Mouse (Mus musculus) hindbrain, embryonic 16.5 days (tissue): ENCODE measurements at regions not wholly inside any gene's neighbourhood (a gene's known extent, or its start where the extent isn't known, plus 50 kb on each side); places are given as distances from the start of the nearest gene placed in this dataset.
"Not testable (repeated sequence)": the region's sequence is repeated elsewhere in the genome, so short reads cannot be mapped to it uniquely, and the experiment has no call there.

ENCODE experiments used
- ATAC-seq: fragments of 200-750 bp; cut with Nextera tagmentation; 2 replicates; pipeline ENCODE4 v1.8.0; 2017; ENCODE audit warnings: moderate TSS enrichment, moderate library complexity
- H3K27ac ChIP-seq: fragments of 300-500 bp; sonication (generic); 2 replicates; pipeline ENCODE4 v1.5.1; 2014; ENCODE audit warnings: low read depth, mild to moderate bottlenecking, control low read depth, low read length, moderate library complexity
- H3K27me3 ChIP-seq: fragments of 300-500 bp; sonication (generic); replicated peaks from 2 replicates; pipeline ENCODE4 v1.6.1; 2014; ENCODE audit warnings: low read length; ENCODE audit not compliant: control insufficient read depth, insufficient read depth
- H3K36me3 ChIP-seq: fragments of 300-500 bp; sonication (generic); 2 replicates; pipeline ENCODE4 v1.6.1; 2014; ENCODE audit warnings: mild to moderate bottlenecking, low read length, moderate library complexity, mixed read lengths; ENCODE audit not compliant: control insufficient read depth, insufficient read depth
- H3K4me1 ChIP-seq: fragments of 300-500 bp; sonication (generic); 2 replicates; pipeline ENCODE4 v1.6.1; 2014; ENCODE audit warnings: low read depth, low read length; ENCODE audit not compliant: control insufficient read depth, insufficient read depth
- H3K4me2 ChIP-seq: fragments of 300-500 bp; sonication (generic); 2 replicates; pipeline ENCODE4 v1.6.1; 2014; ENCODE audit warnings: mild to moderate bottlenecking, low read length, control low read depth, moderate library complexity
- H3K4me3 ChIP-seq: fragments of 300-500 bp; sonication (generic); 2 replicates; pipeline ENCODE4 v1.5.1; 2014; ENCODE audit warnings: mild to moderate bottlenecking, low read length, control low read depth, moderate library complexity
- H3K9ac ChIP-seq: fragments of 300-500 bp; sonication (generic); 2 replicates; pipeline ENCODE4 v1.6.1; 2014; ENCODE audit warnings: low read depth, mild to moderate bottlenecking, control low read depth, low read length, moderate library complexity
- H3K9me3 ChIP-seq: fragments of 300-500 bp; sonication (generic); 2 replicates; pipeline ENCODE4 v1.6.1; 2014; ENCODE audit warnings: mild to moderate bottlenecking, low read length, moderate library complexity; ENCODE audit not compliant: control insufficient read depth
- WGBS: fragments of 180-500 bp; shearing (Covaris S2); extraction: QIAGEN DNeasy Blood & Tissue Kit; methylation state at CpG from one replicate; pipeline ENCODE4 v1.1.7; 2014; 5-methylcytosine and 5-hydroxymethylcytosine counted together

DNA sequence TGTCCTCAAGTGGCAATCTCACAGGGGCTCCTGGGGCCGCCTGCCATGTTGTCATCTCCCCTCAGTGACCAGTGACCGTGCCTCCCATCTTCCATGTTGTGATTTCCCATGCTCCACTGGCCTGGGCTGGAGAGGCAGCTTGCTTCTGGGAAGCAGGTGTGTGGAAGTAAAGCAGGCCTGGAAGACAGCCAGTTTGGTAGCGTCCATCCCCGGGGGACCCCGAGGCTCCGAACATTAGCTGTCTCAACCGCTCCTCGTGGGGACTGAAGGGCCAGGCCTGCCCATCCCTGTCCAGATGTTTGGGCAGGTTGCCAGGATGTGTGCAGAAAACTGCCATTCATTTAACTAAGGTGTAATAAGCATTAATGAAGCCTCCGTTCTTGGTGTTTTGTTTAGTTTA lies 307.1 kb upstream of the 3110018I06Rik start:
- no peaks in the 10 kb centered on the region for H3K36me3 ChIP-seq
- ATAC-seq, result no peak
- no peak overlapping the region for H3K4me2 ChIP-seq
- H3K9ac ChIP-seq, result no peak overlapping the region
- 52% methylated on average over 9 of the region's 9 CpGs for WGBS
- no peak overlapping the region for H3K4me3 ChIP-seq
- no peaks in the 10 kb centered on the region; the same call in none of the 2 replicates for H3K4me1 ChIP-seq
- no peak overlapping the region for H3K27ac ChIP-seq
- no peaks in the 10 kb centered on the region for H3K9me3 ChIP-seq
- no peaks in the 10 kb centered on the region for H3K27me3 ChIP-seq

- no peak for ATAC-seq
- Histone ChIP-seq H3K4me3 (no peak overlapping the region), H3K27me3 (no peaks in the 10 kb centered on the region), H3K4me2 (no peak overlapping the region), H3K9me3 (no peaks in the 10 kb centered on the region), H3K9ac (no peak overlapping the region), H3K36me3 (no peaks in the 10 kb centered on the region), H3K4me1 (no peaks in the 10 kb centered on the region; the same call in none of the 2 replicates), H3K27ac (no peak overlapping the region)
- WGBS, result 89% methylated on average over 18 of the region's 18 CpGs
Observed at GRCm38 (mm10) chr12:107182091-107182655, 306.3 kb upstream of the 3110018I06Rik start.

DNA sequence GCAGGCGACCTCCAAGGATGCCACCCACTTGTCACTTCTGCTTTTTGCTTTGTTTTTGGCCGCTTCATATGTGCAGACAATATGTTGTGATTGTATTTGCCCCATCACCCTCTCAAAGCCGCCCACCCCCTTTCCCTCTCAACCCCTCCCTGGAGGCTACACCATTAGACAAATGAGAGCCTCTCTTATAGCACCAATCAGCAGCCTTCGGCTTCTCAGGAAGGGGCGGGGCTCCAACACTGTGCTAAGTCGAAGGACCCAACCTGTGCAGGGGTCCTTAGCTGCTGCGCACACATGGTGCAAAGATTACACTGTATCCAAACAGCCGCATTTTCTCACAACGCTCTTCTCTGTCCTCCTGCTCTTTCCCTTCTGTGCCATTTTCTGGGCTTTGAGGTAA lies 305.1 kb upstream of the 3110018I06Rik start:
- H3K36me3 ChIP-seq, result no peaks in the 10 kb centered on the region
- no peak overlapping the region for H3K27ac ChIP-seq
- no peaks in the 10 kb centered on the region for H3K27me3 ChIP-seq
- H3K9ac ChIP-seq, result no peak overlapping the region
- 54% methylated on average over 9 of the region's 9 CpGs for WGBS
- ATAC-seq, result peak; percentile 48; the same call in 1 of the 2 replicates
- no peak overlapping the region for H3K4me3 ChIP-seq
- no peaks in the 10 kb centered on the region for H3K9me3 ChIP-seq
- H3K4me1 ChIP-seq, result no peaks in the 10 kb centered on the region; the same call in none of the 2 replicates
- H3K4me2 ChIP-seq, result peak overlapping the region; percentile 12

- H3K4me1 ChIP-seq, result no peaks in the 10 kb centered on the region; the same call in none of the 2 replicates
- no peak overlapping the region for H3K4me2 ChIP-seq
- H3K4me3 ChIP-seq, result no peak overlapping the region
- H3K27me3 ChIP-seq, result no peaks in the 10 kb centered on the region
- no peak overlapping the region for H3K27ac ChIP-seq
- no peak for ATAC-seq
- no peaks in the 10 kb centered on the region for H3K36me3 ChIP-seq
- 35% methylated on average over 3 of the region's 3 CpGs for WGBS
- no peak overlapping the region for H3K9ac ChIP-seq
- no peaks in the 10 kb centered on the region for H3K9me3 ChIP-seq
Observed at GRCm38 (mm10) chr12:107184426-107184825, 304.0 kb upstream of the 3110018I06Rik start.

DNA sequence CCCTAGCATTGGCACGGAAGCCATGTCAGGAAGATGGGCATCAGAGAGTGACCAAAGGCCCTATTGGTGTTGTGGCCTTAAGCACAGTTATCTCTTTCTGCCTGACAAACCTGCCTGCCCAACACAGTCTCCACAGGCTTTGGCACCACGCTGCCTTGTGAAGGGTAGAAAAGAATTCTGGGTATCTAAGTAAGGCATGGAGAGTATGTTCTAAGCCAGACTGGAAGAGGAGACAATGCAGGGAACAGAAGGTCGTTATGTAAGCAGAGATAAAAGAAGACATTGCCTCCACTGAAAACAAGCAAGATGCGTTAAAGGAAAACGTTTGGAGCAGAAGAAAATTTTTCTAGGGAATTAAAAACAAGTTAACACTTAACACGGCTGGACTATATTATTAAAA lies 302.1 kb upstream of the 3110018I06Rik start:
- Histone ChIP-seq H3K36me3 (no peaks in the 10 kb centered on the region), H3K4me1 (no peaks in the 10 kb centered on the region; the same call in none of the 2 replicates), H3K9ac (no peak overlapping the region), H3K4me3 (no peak overlapping the region), H3K27ac (no peak overlapping the region), H3K27me3 (no peaks in the 10 kb centered on the region), H3K9me3 (no peaks in the 10 kb centered on the region), H3K4me2 (no peak overlapping the region)
- 84% methylated on average over 6 of the region's 6 CpGs for WGBS
- no peak for ATAC-seq

- no peaks in the 10 kb centered on the region for H3K27me3 ChIP-seq
- 82% methylated on average over 5 of the region's 5 CpGs for WGBS
- no peak overlapping the region for H3K4me2 ChIP-seq
- no peak overlapping the region for H3K27ac ChIP-seq
- no peak for ATAC-seq
- H3K4me3 ChIP-seq, result no peak overlapping the region
- no peaks in the 10 kb centered on the region; the same call in none of the 2 replicates for H3K4me1 ChIP-seq
- no peaks in the 10 kb centered on the region for H3K36me3 ChIP-seq
- no peak overlapping the region for H3K9ac ChIP-seq
- H3K9me3 ChIP-seq, result no peaks in the 10 kb centered on the region
Observed at GRCm38 (mm10) chr12:107188055-107188454, 300.4 kb upstream of the 3110018I06Rik start.

DNA sequence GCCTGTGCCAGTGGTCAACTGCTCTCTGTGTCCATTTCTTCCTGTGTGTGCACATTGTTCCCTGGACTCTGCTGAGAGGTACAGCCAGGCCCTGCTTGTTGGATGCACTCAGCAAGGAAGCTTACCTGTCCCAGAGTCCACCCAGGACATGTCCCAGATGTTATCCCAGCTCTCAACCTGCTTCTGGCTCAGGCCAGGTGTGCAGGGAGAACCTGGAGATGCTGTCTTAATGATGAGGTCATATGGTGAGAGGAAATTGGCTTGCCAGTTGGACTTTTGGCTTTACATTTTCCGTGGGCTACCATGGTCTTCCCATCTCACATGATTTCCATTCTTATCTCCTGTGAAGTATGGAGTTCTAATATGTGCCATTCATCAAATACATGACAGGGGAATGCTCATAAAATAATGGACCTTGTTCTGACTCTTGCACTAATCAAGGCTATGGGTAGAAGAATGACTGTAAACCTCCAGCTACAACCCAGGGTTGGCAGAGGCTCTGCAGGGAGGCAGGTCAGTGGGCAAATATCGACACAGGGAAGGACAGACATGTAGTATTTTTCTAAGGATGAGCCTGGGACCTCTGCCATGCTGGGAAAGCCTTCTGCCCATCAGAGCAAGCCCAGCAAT lies 289.9 kb upstream of the 3110018I06Rik start:
- 87% methylated on average over 2 of the region's 2 CpGs for WGBS
- no peak for ATAC-seq

GRCm38 (mm10) chr12:107200903-107201302 lies 287.5 kb upstream of the 3110018I06Rik start:
- Histone ChIP-seq H3K9ac (no peak overlapping the region), H3K36me3 (no peaks in the 10 kb centered on the region), H3K27me3 (no peaks in the 10 kb centered on the region), H3K4me2 (no peak overlapping the region), H3K9me3 (no peaks in the 10 kb centered on the region), H3K4me3 (no peak overlapping the region), H3K27ac (no peak overlapping the region), H3K4me1 (no peaks in the 10 kb centered on the region)
- WGBS, result 74% methylated on average over 4 of the region's 4 CpGs
- ATAC-seq, result no peak

More for the DNA sequence above, 289.9 kb upstream of the 3110018I06Rik start:
- no peak overlapping the region for H3K4me3 ChIP-seq
- no peaks in the 10 kb centered on the region for H3K27me3 ChIP-seq
- H3K36me3 ChIP-seq, result no peaks in the 10 kb centered on the region
- H3K9me3 ChIP-seq, result no peaks in the 10 kb centered on the region
- H3K4me2 ChIP-seq, result no peak overlapping the region
- H3K9ac ChIP-seq, result no peak overlapping the region
- no peaks in the 10 kb centered on the region for H3K4me1 ChIP-seq
- no peak overlapping the region for H3K27ac ChIP-seq

GRCm38 (mm10) chr12:107208826-107209225 lies 279.6 kb upstream of the 3110018I06Rik start:
- not testable (repeated sequence) for H3K9ac ChIP-seq, H3K36me3 ChIP-seq, H3K4me2 ChIP-seq, ATAC-seq, H3K4me1 ChIP-seq, H3K27ac ChIP-seq, H3K27me3 ChIP-seq, H3K4me3 ChIP-seq, H3K9me3 ChIP-seq
- 56% methylated on average over 6 of the region's 6 CpGs for whole genome bisulfite sequencing
